Mouse (Mus musculus): ENCODE measurements around the gene Foxs1. TPM values are rescaled to one million over a fixed set of nuclear protein-coding genes. Genes with fewer than 3 reads are reported as not detected.

The Foxs1 gene
- polyA plus RNA-seq, 1 experiment from 2014 or later: 5.6 TPM

- no peak overlapping the region; a peak in 2 of 4 replicates for H3K4me3 ChIP-seq (ENCODE audit: control insufficient read depth in 1 of 2, insufficient read depth in 1 of 2, low read depth in 1 of 2, low read length in 2 of 2)
- H3K4me2 ChIP-seq (ENCODE audit: low read length): peak overlapping the region; percentile 97
- no peak overlapping the region for H3K27ac ChIP-seq (replicated peaks in 1 of 2; ENCODE audit: control insufficient read depth in 1 of 2, insufficient read depth in 1 of 2, low read depth in 2 of 2, low read length in 2 of 2)
- H3K27me3 ChIP-seq (ENCODE audit: control insufficient read depth, insufficient read depth, low read length): peaks cover 85% of the 10 kb centered on the region
- ATAC-seq (ENCODE audit: insufficient number of reproducible peaks, insufficient read depth, low FRiP score, low read depth): no peak
- no peaks in the 10 kb centered on the region for H3K9me3 ChIP-seq (ENCODE audit: control insufficient read depth, low read length)
- peaks cover 0 to 5% of the 10 kb centered on the region in 2 experiments; a peak in 1 of 4 replicates for H3K4me1 ChIP-seq (ENCODE audit: control insufficient read depth in 2 of 2, insufficient read depth in 2 of 2, low read length in 2 of 2)
- 33% methylated on average over 11 of the region's 11 CpGs for WGBS
- no peaks in the 10 kb centered on the region for H3K36me3 ChIP-seq (ENCODE audit: control insufficient read depth, insufficient read depth, low read length)
- no peak overlapping the region for H3K9ac ChIP-seq (ENCODE audit: low read length)
Measured at GRCm38 (mm10) chr2:152950358-152951064, 17.5 kb upstream of the Foxs1 start.

GRCm38 (mm10) chr2:152948438-152949020 lies 15.5 kb upstream of the Foxs1 start:
- H3K9me3 ChIP-seq (ENCODE audit: control insufficient read depth, low read length): no peaks in the 10 kb centered on the region
- no peak overlapping the region for H3K4me3 ChIP-seq (ENCODE audit: control insufficient read depth in 1 of 2, insufficient read depth in 1 of 2, low read depth in 1 of 2, low read length in 2 of 2)
- H3K27ac ChIP-seq (replicated peaks in 1 of 2; ENCODE audit: control insufficient read depth in 1 of 2, insufficient read depth in 1 of 2, low read depth in 2 of 2, low read length in 2 of 2): no peak overlapping the region
- H3K4me2 ChIP-seq (ENCODE audit: low read length): no peak overlapping the region
- H3K27me3 ChIP-seq (ENCODE audit: control insufficient read depth, insufficient read depth, low read length): peaks cover 94% of the 10 kb centered on the region
- no peaks in the 10 kb centered on the region for H3K36me3 ChIP-seq (ENCODE audit: control insufficient read depth, insufficient read depth, low read length)
- peaks cover under 1 to 6% of the 10 kb centered on the region in 2 experiments; a peak in 3 of 4 replicates for H3K4me1 ChIP-seq (ENCODE audit: control insufficient read depth in 2 of 2, insufficient read depth in 2 of 2, low read length in 2 of 2)
- no peak overlapping the region for H3K9ac ChIP-seq (ENCODE audit: low read length)
- WGBS: 79% methylated on average over 5 of the region's 5 CpGs
- ATAC-seq (ENCODE audit: insufficient number of reproducible peaks, insufficient read depth, low FRiP score, low read depth): no peak

- Histone ChIP-seq H3K4me2 (ENCODE audit: low read length) (no peak overlapping the region), H3K27me3 (ENCODE audit: control insufficient read depth, insufficient read depth, low read length) (peaks cover 98% of the 10 kb centered on the region), H3K4me3 (ENCODE audit: control insufficient read depth in 1 of 2, insufficient read depth in 1 of 2, low read depth in 1 of 2, low read length in 2 of 2) (no peak overlapping the region), H3K9ac (ENCODE audit: low read length) (no peak overlapping the region), H3K4me1 (ENCODE audit: control insufficient read depth in 2 of 2, insufficient read depth in 2 of 2, low read length in 2 of 2) (peaks cover 3 to 18% of the 10 kb centered on the region in 2 experiments; a peak in 3 of 4 replicates), H3K27ac (replicated peaks in 1 of 2; ENCODE audit: control insufficient read depth in 1 of 2, insufficient read depth in 1 of 2, low read depth in 2 of 2, low read length in 2 of 2) (no peak overlapping the region), H3K9me3 (ENCODE audit: control insufficient read depth, low read length) (no peaks in the 10 kb centered on the region), H3K36me3 (ENCODE audit: control insufficient read depth, insufficient read depth, low read length) (no peaks in the 10 kb centered on the region)
- WGBS: 57% methylated on average over 7 of the region's 7 CpGs
- no peak for ATAC-seq (ENCODE audit: insufficient number of reproducible peaks, insufficient read depth, low FRiP score, low read depth)
Measured at GRCm38 (mm10) chr2:152947098-152947497, 14.1 kb upstream of the Foxs1 start.

GRCm38 (mm10) chr2:152944013-152944412 lies 11.0 kb upstream of the Foxs1 start:
- Histone ChIP-seq H3K4me3 (ENCODE audit: control insufficient read depth in 1 of 2, insufficient read depth in 1 of 2, low read depth in 1 of 2, low read length in 2 of 2) (no peak overlapping the region), H3K4me2 (ENCODE audit: low read length) (no peak overlapping the region), H3K9ac (ENCODE audit: low read length) (no peak overlapping the region), H3K36me3 (ENCODE audit: control insufficient read depth, insufficient read depth, low read length) (no peaks in the 10 kb centered on the region), H3K4me1 (ENCODE audit: control insufficient read depth in 2 of 2, insufficient read depth in 2 of 2, low read length in 2 of 2) (peaks cover 3 to 13% of the 10 kb centered on the region in 2 experiments; a peak in 3 of 4 replicates), H3K27me3 (ENCODE audit: control insufficient read depth, insufficient read depth, low read length) (peaks cover 92% of the 10 kb centered on the region), H3K27ac (replicated peaks in 1 of 2; ENCODE audit: control insufficient read depth in 1 of 2, insufficient read depth in 1 of 2, low read depth in 2 of 2, low read length in 2 of 2) (no peak overlapping the region), H3K9me3 (ENCODE audit: control insufficient read depth, low read length) (no peaks in the 10 kb centered on the region)
- no peak for ATAC-seq (ENCODE audit: insufficient number of reproducible peaks, insufficient read depth, low FRiP score, low read depth)
- 45% methylated on average over 9 of the region's 9 CpGs for WGBS

- Histone ChIP-seq H3K4me3 (ENCODE audit: control insufficient read depth in 1 of 2, insufficient read depth in 1 of 2, low read depth in 1 of 2, low read length in 2 of 2) (peak overlapping the region; percentile 43 to 47; a peak in 3 of 4 replicates), H3K9ac (ENCODE audit: low read length) (peak overlapping the region; percentile 62), H3K9me3 (ENCODE audit: control insufficient read depth, low read length) (no peaks in the 10 kb centered on the region), H3K27me3 (ENCODE audit: control insufficient read depth, insufficient read depth, low read length) (peaks cover 88% of the 10 kb centered on the region), H3K4me2 (ENCODE audit: low read length) (peak overlapping the region; percentile 92), H3K36me3 (ENCODE audit: control insufficient read depth, insufficient read depth, low read length) (no peaks in the 10 kb centered on the region), H3K4me1 (ENCODE audit: control insufficient read depth in 2 of 2, insufficient read depth in 2 of 2, low read length in 2 of 2) (peaks cover 3 to 13% of the 10 kb centered on the region in 2 experiments; a peak in 3 of 4 replicates), H3K27ac (replicated peaks in 1 of 2; ENCODE audit: control insufficient read depth in 1 of 2, insufficient read depth in 1 of 2, low read depth in 2 of 2, low read length in 2 of 2) (no peak overlapping the region)
- no peak for ATAC-seq (ENCODE audit: insufficient number of reproducible peaks, insufficient read depth, low FRiP score, low read depth)
- 7% methylated on average over 8 of the region's 8 CpGs for WGBS
Measured at GRCm38 (mm10) chr2:152943568-152943967, 10.6 kb upstream of the Foxs1 start.

GRCm38 (mm10) chr2:152942898-152943515 lies 10.0 kb upstream of the Foxs1 start:
- H3K4me1 ChIP-seq (ENCODE audit: control insufficient read depth in 2 of 2, insufficient read depth in 2 of 2, low read length in 2 of 2): peaks cover 3 to 13% of the 10 kb centered on the region in 2 experiments; a peak in 3 of 4 replicates
- no peaks in the 10 kb centered on the region for H3K9me3 ChIP-seq (ENCODE audit: control insufficient read depth, low read length)
- H3K27me3 ChIP-seq (ENCODE audit: control insufficient read depth, insufficient read depth, low read length): peaks cover 86% of the 10 kb centered on the region
- peak overlapping the region; percentile 92 for H3K4me2 ChIP-seq (ENCODE audit: low read length)
- no peak for ATAC-seq (ENCODE audit: insufficient number of reproducible peaks, insufficient read depth, low FRiP score, low read depth)
- H3K27ac ChIP-seq (replicated peaks in 1 of 2; ENCODE audit: control insufficient read depth in 1 of 2, insufficient read depth in 1 of 2, low read depth in 2 of 2, low read length in 2 of 2): no peak overlapping the region
- peak overlapping the region; percentile 43 to 47 for H3K4me3 ChIP-seq (ENCODE audit: control insufficient read depth in 1 of 2, insufficient read depth in 1 of 2, low read depth in 1 of 2, low read length in 2 of 2)
- peak overlapping the region; percentile 62 for H3K9ac ChIP-seq (ENCODE audit: low read length)
- no peaks in the 10 kb centered on the region for H3K36me3 ChIP-seq (ENCODE audit: control insufficient read depth, insufficient read depth, low read length)
- WGBS: under 1% methylated on average over 62 of the region's 65 CpGs

- ATAC-seq (ENCODE audit: insufficient number of reproducible peaks, insufficient read depth, low FRiP score, low read depth): no peak
- Histone ChIP-seq H3K27me3 (ENCODE audit: control insufficient read depth, insufficient read depth, low read length) (peaks cover 78% of the 10 kb centered on the region), H3K9ac (ENCODE audit: low read length) (no peak overlapping the region), H3K4me2 (ENCODE audit: low read length) (no peak overlapping the region), H3K36me3 (ENCODE audit: control insufficient read depth, insufficient read depth, low read length) (no peaks in the 10 kb centered on the region), H3K9me3 (ENCODE audit: control insufficient read depth, low read length) (no peaks in the 10 kb centered on the region), H3K27ac (replicated peaks in 1 of 2; ENCODE audit: control insufficient read depth in 1 of 2, insufficient read depth in 1 of 2, low read depth in 2 of 2, low read length in 2 of 2) (no peak overlapping the region), H3K4me1 (ENCODE audit: control insufficient read depth in 2 of 2, insufficient read depth in 2 of 2, low read length in 2 of 2) (peaks cover 3 to 13% of the 10 kb centered on the region in 2 experiments; a peak in 3 of 4 replicates), H3K4me3 (ENCODE audit: control insufficient read depth in 1 of 2, insufficient read depth in 1 of 2, low read depth in 1 of 2, low read length in 2 of 2) (no peak overlapping the region)
- 12% methylated on average over 7 of the region's 7 CpGs for WGBS
Measured at GRCm38 (mm10) chr2:152941776-152942175, 8.8 kb upstream of the Foxs1 start.

Measured in heart, embryonic 14.5 days (tissue).